Mouse (Mus musculus) ES-Bruce4 (cell line): ENCODE measurements around the gene Mamstr. TPM values are rescaled to one million over a fixed set of nuclear protein-coding genes. Genes with fewer than 3 reads are reported as not detected.

ENCODE experiments used
- H3K27ac ChIP-seq: 2 replicates; pipeline ENCODE4 v1.5.1; 2012; ENCODE audit warnings: low read length, inconsistent platforms; ENCODE audit not compliant: insufficient read depth
- H3K27me3 ChIP-seq: 2 replicates; pipeline ENCODE4 v1.6.1; 2012; ENCODE audit warnings: mild to moderate bottlenecking, low read length, inconsistent platforms; ENCODE audit not compliant: control insufficient read depth, poor library complexity, insufficient read depth, severe bottlenecking
- H3K36me3 ChIP-seq: 2 replicates; pipeline ENCODE4 v1.6.1; 2012; ENCODE audit warnings: inconsistent platforms, mild to moderate bottlenecking, low read length, moderate library complexity; ENCODE audit not compliant: control insufficient read depth, poor library complexity, insufficient read depth, severe bottlenecking
- H3K4me1 ChIP-seq: one replicate; pipeline ENCODE4 v1.8.1; 2011; ENCODE audit warnings: low read length; ENCODE audit not compliant: control insufficient read depth, insufficient read depth
- H3K4me3 ChIP-seq: 2 replicates; pipeline ENCODE4 v1.5.1; 2011; ENCODE audit warnings: low read depth, mild to moderate bottlenecking, low read length
- H3K9ac ChIP-seq: 2 replicates; pipeline ENCODE4 v1.6.1; 2012; ENCODE audit warnings: low read depth, mild to moderate bottlenecking, inconsistent platforms; ENCODE audit not compliant: poor library complexity, severe bottlenecking
- H3K9me3 ChIP-seq: replicated peaks from 2 replicates; pipeline ENCODE4 v1.6.1; 2012; ENCODE audit warnings: mild to moderate bottlenecking, low read length, inconsistent platforms; ENCODE audit not compliant: control insufficient read depth, poor library complexity, insufficient read depth, severe bottlenecking
- CTCF ChIP-seq: IDR thresholded peaks from one replicate; pipeline ENCODE4 v1.8.1; 2011; ENCODE audit warnings: low read depth, low read length
- EP300 ChIP-seq: IDR thresholded peaks from 2 replicates; pipeline ENCODE4 v1.6.1; 2011; ENCODE audit warnings: low read depth, low read length; ENCODE audit not compliant: insufficient read depth
- POLR2A ChIP-seq: IDR thresholded peaks from one replicate; pipeline ENCODE4 v1.8.1; 2011; ENCODE audit warnings: low read length; ENCODE audit not compliant: insufficient read depth
- polyA plus RNA-seq: library from polyadenylated mRNA; stranded (reverse); fragments of >200 nt; gene quantifications from 2 replicates; pipeline ENCODE4 v1.2.4, GENCODE M21; 2011; ENCODE audit warnings: low read depth; ENCODE audit not compliant: missing spikeins, insufficient read depth, insufficient read length

Mamstr gene
- polyA plus RNA-seq, 1 experiment = 4.1 TPM

- TF ChIP-seq CTCF = no peak
- peaks cover 6% of the 10 kb centered on the region for H3K4me1 ChIP-seq
- no peaks in the 10 kb centered on the region for H3K27me3 ChIP-seq
- H3K27ac ChIP-seq = no peak within 1 kb of the TSS
- H3K4me3 ChIP-seq = peak within 1 kb of the TSS; percentile 7; the same call in 1 of the 2 replicates
- H3K9me3 ChIP-seq = no peaks in the 10 kb centered on the region
- no peak within 1 kb of the TSS for H3K9ac ChIP-seq
- no peaks in the 10 kb centered on the region for H3K36me3 ChIP-seq
Measured at GRCm38 (mm10) chr7:45693921-45694591, 54.3 kb downstream of the Mamstr start, which contains the start of gene Sec1. Gene Sec1, minus strand, starts transcription at chr7:45694402.

GRCm38 (mm10) chr7:45695098-45695497 is 55.3 kb downstream of the Mamstr start:
- Histone ChIP-seq H3K27me3 (peaks cover 3% of the 10 kb centered on the region; the same call in 1 of the 2 replicates), H3K27ac (no peak overlapping the region), H3K4me3 (no peak overlapping the region), H3K9ac (no peak overlapping the region), H3K9me3 (no peaks in the 10 kb centered on the region), H3K36me3 (no peaks in the 10 kb centered on the region), H3K4me1 (peaks cover 6% of the 10 kb centered on the region)
- no peak for TF ChIP-seq POLR2A
- no peak for TF ChIP-seq CTCF
- TF ChIP-seq EP300 = no peak

Other genes with a start within 250 kb of the Mamstr start
- 686 and 799 TPM in 2 replicates for gene Snrnp70, start 244.2 kb upstream of the Mamstr start, polyA plus RNA-seq
- 0.41 TPM in 1 of 2 replicates, not detected in the other for gene Kcna7, start 234.3 kb upstream of the Mamstr start, polyA plus RNA-seq
- 5.0 and 5.2 TPM in 2 replicates for gene Ntf5, start 226.3 kb upstream of the Mamstr start, polyA plus RNA-seq
- gene Lhb, start 219.2 kb upstream of the Mamstr start, polyA plus RNA-seq = not detected in 2 replicates
- gene Gys1, start 205.1 kb upstream of the Mamstr start, polyA plus RNA-seq = 24.4 and 26.7 TPM in 2 replicates
- gene Ruvbl2, start 201.9 kb upstream of the Mamstr start, polyA plus RNA-seq = 263 and 267 TPM in 2 replicates
- gene Ftl1, start 180.1 kb upstream of the Mamstr start, polyA plus RNA-seq = 5,956 and 6,533 TPM in 2 replicates
- 250 and 287 TPM in 2 replicates for gene Bax, start 173.1 kb upstream of the Mamstr start, polyA plus RNA-seq
- 1.3 and 2.4 TPM in 2 replicates for gene Tulp2, start 158.1 kb upstream of the Mamstr start, polyA plus RNA-seq
- not detected in 2 replicates for gene Gm45808, start 153.2 kb upstream of the Mamstr start, polyA plus RNA-seq
- 15.3 and 15.5 TPM in 2 replicates for gene Dhdh, start 151.2 kb upstream of the Mamstr start, polyA plus RNA-seq
- gene Nucb1, start 129.6 kb upstream of the Mamstr start, polyA plus RNA-seq = 105 and 119 TPM in 2 replicates
- 15.5 and 18.6 TPM in 2 replicates for gene Ppp1r15a, start 113.7 kb upstream of the Mamstr start, polyA plus RNA-seq
- 14.3 and 18.6 TPM in 2 replicates for gene Plekha4, start 113.6 kb upstream of the Mamstr start, polyA plus RNA-seq
- 55.0 and 62.2 TPM in 2 replicates for gene Hsd17b14, start 85.1 kb upstream of the Mamstr start, polyA plus RNA-seq
- gene Bcat2, start 69.8 kb upstream of the Mamstr start, polyA plus RNA-seq = 104 and 144 TPM in 2 replicates
- gene Fgf21, start 24.5 kb upstream of the Mamstr start, polyA plus RNA-seq = 0.94 and 1.7 TPM in 2 replicates
- gene Fut1, start 22.7 kb upstream of the Mamstr start, polyA plus RNA-seq = 3.0 and 3.9 TPM in 2 replicates
- gene Izumo1, start 18.2 kb upstream of the Mamstr start, polyA plus RNA-seq = 4.6 and 5.8 TPM in 2 replicates
- gene Rasip1, start 12.5 kb upstream of the Mamstr start, polyA plus RNA-seq = 2.5 and 3.0 TPM in 2 replicates
- gene Fut2, start 26.4 kb downstream of the Mamstr start, polyA plus RNA-seq = 0.87 TPM in 1 of 2 replicates, not detected in the other
- gene Ntn5, start 44.0 kb downstream of the Mamstr start, polyA plus RNA-seq = 0.51 TPM in 1 of 2 replicates, not detected in the other
- gene Sec1, start 54.4 kb downstream of the Mamstr start, polyA plus RNA-seq = 1.1 and 1.4 TPM in 2 replicates
- gene Car11, start 59.9 kb downstream of the Mamstr start, polyA plus RNA-seq = 6.0 and 9.7 TPM in 2 replicates
- 6.7 and 6.9 TPM in 2 replicates for gene Dbp, start 65.1 kb downstream of the Mamstr start, polyA plus RNA-seq
- gene Rpl18, start 75.5 kb downstream of the Mamstr start, polyA plus RNA-seq = 1,593 and 1,677 TPM in 2 replicates
- gene Sphk2, start 78.0 kb downstream of the Mamstr start, polyA plus RNA-seq = 10.4 and 11.1 TPM in 2 replicates
- 0.85 and 1.4 TPM in 2 replicates for gene Fam83e, start 81.2 kb downstream of the Mamstr start, polyA plus RNA-seq
- gene Spaca4, start 85.8 kb downstream of the Mamstr start, polyA plus RNA-seq = not detected in 2 replicates
- gene Lmtk3, start 143.8 kb downstream of the Mamstr start, polyA plus RNA-seq = 9.6 and 11.3 TPM in 2 replicates
- 5.4 and 6.4 TPM in 2 replicates for gene Sult2b1, start 144.7 kb downstream of the Mamstr start, polyA plus RNA-seq
- gene Cyth2, start 174.6 kb downstream of the Mamstr start, polyA plus RNA-seq = 75.1 and 75.8 TPM in 2 replicates
- gene Kcnj14, start 184.8 kb downstream of the Mamstr start, polyA plus RNA-seq = 0.75 TPM in 1 of 2 replicates, not detected in the other
- 32.3 and 36.3 TPM in 2 replicates for gene Grwd1, start 191.0 kb downstream of the Mamstr start, polyA plus RNA-seq
- gene Kdelr1, start 232.8 kb downstream of the Mamstr start, polyA plus RNA-seq = 98.0 and 102 TPM in 2 replicates
- 0.43 and 0.68 TPM in 2 replicates for gene Grin2d, start 238.4 kb downstream of the Mamstr start, polyA plus RNA-seq